Mouse (Mus musculus) CD4-positive, CD25-positive, alpha-beta regulatory T cell, adult 2 months (primary cell): ENCODE results near the gene Skap1.

Source experiments
- DNase-seq: peaks from one replicate; pipeline ENCODE4 v3.0.0-alpha.2; 2012; ENCODE audit warnings: low read depth, low spot score

Skap1 gene

DNA sequence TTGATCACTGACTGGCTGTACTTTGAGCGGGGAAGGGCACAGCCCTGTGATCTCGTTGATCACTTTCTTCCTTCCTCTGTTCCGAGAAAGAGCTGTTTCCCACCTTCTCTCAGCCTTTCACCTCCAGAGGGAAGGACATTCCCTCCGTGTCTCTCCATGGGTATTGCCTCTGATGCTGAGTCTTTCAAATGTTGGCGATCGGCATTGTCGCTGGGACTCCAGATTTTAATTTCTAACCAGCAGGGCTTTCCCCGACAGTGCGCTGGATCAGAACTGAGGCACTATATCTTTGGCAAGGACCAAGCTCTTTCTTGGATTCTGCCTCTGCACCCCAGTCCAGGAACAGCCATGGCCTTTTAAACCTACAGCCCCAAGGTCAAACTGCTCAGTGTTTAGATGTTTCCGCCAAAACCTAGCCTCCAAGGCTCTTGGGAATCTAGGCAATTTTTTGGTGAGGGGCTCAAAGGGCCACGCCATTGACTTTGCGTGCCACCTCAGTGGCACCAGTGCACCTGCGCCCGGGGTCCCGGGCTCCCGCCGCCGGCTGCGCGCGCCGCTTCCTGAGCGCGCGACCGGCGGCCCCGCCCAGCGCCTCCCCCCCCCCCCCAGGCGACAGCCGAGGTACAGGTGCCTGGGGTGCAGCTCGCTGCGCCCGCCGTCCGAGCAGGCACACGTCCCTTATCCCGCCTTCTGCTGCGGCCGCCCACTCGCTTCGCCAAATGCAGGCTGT, at the start of gene Skap1:
Gene Skap1 (plus strand): TSS at position 608 of the 730 bp plus-strand sequence.
- DNase-seq, result peak; percentile 84

DNA sequence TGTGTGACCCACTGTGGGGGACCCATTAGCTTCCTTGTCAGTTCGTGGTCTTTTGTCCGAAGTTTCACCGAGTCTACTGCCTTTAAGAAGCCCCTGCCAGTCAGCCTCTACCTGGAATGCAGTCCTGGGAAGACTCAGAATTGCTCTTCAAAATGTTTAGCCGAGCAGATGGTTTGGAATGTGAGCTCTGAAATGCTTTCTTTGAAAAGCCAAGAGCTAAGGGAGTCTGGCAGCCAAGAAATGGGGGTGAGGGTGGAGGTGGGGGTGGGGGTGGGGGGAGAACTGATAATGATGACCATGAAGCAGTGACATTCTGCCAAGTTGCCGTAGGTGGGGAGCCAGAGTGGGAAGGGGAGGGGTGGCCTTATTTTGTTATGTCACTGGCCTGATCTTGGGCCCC, 43.3 kb upstream of the Skap1 start:
- DNase-seq, result no peak

GRCm38 (mm10) chr11:96421517-96422265, 42.7 kb upstream of the Skap1 start:
- DNase-seq, result no peak

GRCm38 (mm10) chr11:96425193-96425592, 39.2 kb upstream of the Skap1 start:
- peak; percentile 63 for DNase-seq

DNA sequence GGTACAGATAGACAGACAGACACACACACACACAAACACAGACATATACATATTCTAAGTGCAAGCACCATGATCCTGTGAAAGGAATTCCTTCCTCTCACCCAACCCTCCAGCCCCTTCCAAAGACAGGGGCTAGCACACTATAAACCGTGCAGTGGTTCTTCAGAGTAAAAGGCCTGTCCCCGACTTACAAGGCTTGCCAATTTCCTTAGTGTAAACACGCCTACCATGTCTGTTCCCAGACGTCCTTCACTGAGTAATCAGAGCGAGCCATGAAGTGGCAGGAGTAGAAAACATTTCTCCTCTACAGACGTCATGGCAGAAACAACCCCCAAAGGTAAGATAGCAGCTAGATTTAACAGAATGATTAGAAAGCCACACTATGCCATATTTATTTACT, 38.2 kb upstream of the Skap1 start:
- no peak for DNase-seq

GRCm38 (mm10) chr11:96426805-96427204, 37.6 kb upstream of the Skap1 start:
- no peak for DNase-seq

GRCm38 (mm10) chr11:96429062-96429461, 35.3 kb upstream of the Skap1 start:
- no peak for DNase-seq

DNA sequence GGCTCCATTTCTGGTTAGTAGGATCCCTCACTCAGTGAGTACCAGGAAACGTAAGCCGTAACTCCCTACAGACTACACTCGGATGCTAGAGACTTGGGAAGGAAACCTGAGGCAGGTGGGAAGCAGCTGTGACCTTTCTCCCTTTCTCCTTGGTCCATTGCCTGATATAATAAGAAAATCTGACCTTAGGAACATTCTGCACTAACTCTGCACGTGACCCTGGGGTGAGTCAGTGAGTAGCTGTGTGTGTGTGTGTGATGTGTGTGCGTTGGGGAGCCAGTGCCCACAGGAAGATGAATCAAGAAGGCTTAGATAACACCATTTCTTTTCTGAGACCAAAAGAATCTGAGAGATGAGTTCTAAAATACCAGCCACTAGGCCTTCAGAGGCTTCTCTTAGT, 34.5 kb upstream of the Skap1 start:
- no peak for DNase-seq

GRCm38 (mm10) chr11:96431871-96432270, 32.5 kb upstream of the Skap1 start:
- no peak for DNase-seq

GRCm38 (mm10) chr11:96434888-96435287, 29.5 kb upstream of the Skap1 start:
- DNase-seq, result no peak

DNA sequence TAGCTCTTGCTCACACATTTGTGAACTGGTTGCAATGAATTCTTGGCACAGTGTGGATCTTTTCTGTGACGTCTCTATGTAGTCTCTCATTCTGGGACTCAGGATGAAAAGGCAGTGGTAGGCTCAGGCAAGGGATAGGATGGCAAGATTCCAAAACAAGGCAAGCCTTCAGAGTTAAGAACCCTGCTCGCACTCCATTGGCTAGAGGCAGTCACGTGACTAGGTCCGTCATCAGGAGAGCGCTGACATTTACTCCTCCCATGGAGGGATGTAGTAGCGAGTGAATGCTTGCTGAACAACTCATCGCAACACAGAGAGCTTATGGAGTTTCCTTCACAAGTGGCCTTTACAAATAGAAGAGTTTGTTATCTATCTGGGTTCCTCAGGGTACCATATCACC, 27.9 kb upstream of the Skap1 start:
- DNase-seq, result no peak

GRCm38 (mm10) chr11:96438787-96439186, 25.6 kb upstream of the Skap1 start:
- DNase-seq, result peak; percentile 93

DNA sequence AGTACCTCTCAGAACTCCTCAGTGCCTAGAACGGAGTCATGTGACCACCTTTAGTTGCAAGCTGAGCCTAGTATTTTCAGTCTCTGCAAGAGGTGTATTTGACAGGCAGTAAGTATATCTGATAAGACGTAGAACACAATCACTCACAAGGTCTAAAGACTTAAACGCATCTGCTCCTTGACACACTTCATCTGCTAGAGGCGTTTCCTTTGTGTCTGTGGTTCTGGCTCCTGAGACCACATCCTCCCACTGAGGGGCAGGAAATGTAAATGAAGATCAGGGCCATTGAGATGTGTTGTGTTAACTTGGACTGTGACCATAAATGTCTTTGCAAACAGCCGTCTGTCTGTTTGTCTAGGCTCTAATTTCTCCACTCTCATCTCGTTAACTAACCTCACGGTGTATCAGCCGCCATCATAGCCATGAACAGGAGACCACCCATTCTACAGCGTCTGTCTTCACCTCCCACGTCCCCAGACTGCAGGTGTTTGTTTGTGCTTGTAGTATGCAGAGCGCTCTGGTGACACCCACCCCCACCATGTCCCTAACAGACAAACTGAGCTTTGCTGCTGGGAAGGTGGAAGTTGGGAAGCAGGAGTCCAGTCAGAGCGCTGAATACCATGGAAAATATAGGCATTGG, 22.7 kb upstream of the Skap1 start:
- peak; percentile 88 for DNase-seq

DNA sequence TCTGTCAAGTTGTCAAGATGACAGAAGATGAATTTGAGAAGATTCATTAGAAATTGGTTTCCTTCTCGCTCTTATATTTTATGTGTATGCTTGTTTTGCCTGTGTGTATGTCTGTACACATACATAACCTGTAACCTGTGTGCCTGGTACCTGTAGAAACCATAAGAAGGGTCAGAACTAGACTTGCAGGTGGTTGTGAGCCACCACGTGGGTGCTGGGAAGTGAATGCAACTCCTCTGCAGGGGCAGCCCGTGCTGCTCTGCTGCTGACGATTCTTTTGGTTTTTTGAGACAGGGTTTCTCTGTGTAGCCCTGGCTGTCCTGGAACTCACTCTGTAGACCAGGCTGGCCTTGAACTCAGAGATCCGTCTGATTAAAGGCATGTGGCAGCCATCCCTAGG, 21.9 kb upstream of the Skap1 start:
- DNase-seq, result peak; percentile 42

DNA sequence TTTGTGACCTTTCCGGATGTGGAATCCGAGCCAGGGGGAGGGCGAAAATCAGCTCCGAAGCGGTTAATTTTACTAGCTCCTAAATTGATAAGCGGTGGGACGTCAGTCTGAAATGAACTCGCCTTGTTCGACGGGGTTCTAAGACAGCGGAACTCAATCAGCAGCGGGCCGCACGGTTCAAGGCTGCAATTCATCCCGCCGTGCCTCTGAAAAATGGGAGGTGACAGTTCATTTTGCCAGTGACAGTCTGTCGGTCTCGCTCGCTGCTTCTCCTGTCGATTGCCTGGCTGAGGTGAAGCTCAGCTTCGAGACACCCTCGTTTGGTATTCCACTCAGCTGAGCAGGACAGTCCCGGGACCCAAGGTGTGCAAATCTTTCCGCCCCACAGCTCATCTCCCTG, 16.5 kb upstream of the Skap1 start:
- DNase-seq, result no peak

DNA sequence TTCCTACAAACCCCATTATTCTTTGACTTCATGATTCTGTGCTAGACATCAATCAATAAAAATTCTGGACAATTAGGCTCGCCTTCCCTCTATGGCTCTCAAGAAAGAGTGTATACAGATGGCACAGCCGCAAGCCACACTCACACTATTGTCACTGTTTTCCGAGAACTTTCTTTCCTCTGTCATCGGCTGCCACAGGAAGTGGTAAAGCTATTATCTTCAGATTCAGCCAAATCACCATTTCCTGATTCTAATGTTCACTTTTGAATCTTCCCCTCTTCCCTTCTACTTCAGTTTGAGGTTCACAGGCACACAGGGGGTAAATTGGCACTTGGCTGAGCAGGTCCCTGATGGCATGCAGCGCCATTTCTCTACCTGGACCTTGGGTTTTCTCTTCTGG, 9.3 kb upstream of the Skap1 start:
- DNase-seq, result peak; percentile 79

GRCm38 (mm10) chr11:96455699-96456326, 8.6 kb upstream of the Skap1 start:
- DNase-seq, result peak; percentile 45

DNA sequence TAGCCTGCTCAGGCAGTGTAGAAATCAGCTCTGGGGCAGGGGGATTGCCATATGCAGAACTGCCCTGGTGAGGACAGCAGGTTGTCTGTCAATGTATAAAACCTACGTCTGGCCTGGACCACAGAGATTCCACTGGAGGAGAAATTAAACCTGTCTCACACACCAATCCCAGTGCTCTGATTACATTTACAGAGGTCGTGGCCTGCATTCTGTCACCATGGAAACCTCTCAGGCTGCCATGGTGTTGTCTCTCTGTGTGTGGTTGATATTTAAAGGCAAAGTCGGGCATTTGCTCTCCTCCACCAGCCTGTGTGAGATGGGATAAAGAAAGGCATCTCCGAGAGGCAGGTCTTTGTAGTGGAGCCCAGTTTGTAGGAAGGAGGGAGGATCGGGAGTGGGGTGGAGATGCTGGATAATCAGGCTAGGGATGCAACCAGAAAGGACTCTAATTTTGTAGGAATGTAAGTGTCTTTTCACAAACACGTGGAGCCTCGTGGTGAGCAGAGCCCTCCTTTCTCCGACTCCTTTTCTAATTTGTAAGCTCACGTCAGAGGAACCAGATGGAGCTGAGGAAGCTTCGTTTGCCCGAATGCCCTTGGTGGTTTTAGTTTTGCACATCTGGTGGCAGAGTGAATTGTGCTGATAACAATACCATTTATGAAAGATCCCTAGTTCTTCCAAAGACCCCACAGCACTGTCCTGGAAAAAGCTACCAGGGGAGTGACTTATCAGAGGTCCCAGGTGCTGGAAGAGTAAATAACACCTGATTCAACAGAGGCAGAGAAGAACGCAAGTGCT, 7.7 kb upstream of the Skap1 start:
- DNase-seq, result peak; percentile 56

DNA sequence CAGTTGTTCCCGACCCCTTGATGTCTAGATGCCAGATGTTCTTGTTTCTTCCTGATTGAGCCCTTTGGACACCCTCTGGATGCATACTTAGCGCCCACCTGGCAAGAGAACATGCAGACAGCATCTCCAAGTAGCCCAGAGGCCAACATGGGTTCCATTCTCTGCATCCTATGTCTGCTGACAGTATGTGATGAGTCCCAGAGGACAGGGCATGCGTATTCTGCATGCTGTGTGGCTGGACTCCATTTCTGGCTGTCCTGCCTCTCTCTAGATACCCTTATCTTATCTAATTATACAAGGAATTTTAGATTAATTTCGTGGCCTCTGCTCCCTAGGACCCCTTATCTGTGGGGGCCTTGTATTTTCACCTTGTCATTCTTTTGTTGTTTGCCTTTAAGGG, 2.6 kb upstream of the Skap1 start:
- no peak for DNase-seq

GRCm38 (mm10) chr11:96462191-96462752, 2.1 kb upstream of the Skap1 start:
- peak; percentile 56 for DNase-seq

GRCm38 (mm10) chr11:96464716-96465060, 295 bp downstream of the Skap1 start:
- DNase-seq, result no peak
